Mouse (Mus musculus) embryonic facial prominence, embryonic 13.5 days (tissue): ENCODE measurements around the gene Hist2h4. TPM values are rescaled to one million over a fixed set of nuclear protein-coding genes. Genes with fewer than 3 reads are reported as not detected.

Source experiments
- microRNA-seq: library from miRNA; unstranded; fragments of <30 nt; microRNA quantifications from one replicate; pipeline ENCODE4, GENCODE M21; 2016
- polyA plus RNA-seq: library from polyadenylated mRNA; unstranded; fragments of >200 nt; fragmentation: Nextera tagmentation; extraction: Ambion mirVana; gene quantifications from 2 replicates; pipeline ENCODE4 v1.2.1, GENCODE M21; 2015

The Hist2h4 gene
- polyA plus RNA-seq, 1 experiment from 2014 or later, result 11.2 TPM

Small RNA genes lying within 50 kb of the gene (microRNA-seq; reads per million reads assigned to microRNA genes)
- gene Gm44492, result not detected
- not detected for gene Gm47311
- gene Gm47313, result not detected

Other genes starting within 250 kb of the Hist2h4 start
- 41.1 and 55.4 TPM in 2 replicates for gene Vps45, start 204.8 kb downstream of the Hist2h4 start, polyA plus RNA-seq
- 20.8 and 23.8 TPM in 2 replicates for gene Otud7b, start 158.8 kb downstream of the Hist2h4 start, polyA plus RNA-seq
- gene Mtmr11, start 101.3 kb downstream of the Hist2h4 start, polyA plus RNA-seq, result 37.3 and 38.2 TPM in 2 replicates
- gene Sf3b4, start 91.0 kb downstream of the Hist2h4 start, polyA plus RNA-seq, result 163 and 184 TPM in 2 replicates
- 7.6 and 8.7 TPM in 2 replicates for gene Sv2a, start 82.2 kb downstream of the Hist2h4 start, polyA plus RNA-seq
- 46.6 and 55.0 TPM in 2 replicates for gene Bola1, start 43.6 kb downstream of the Hist2h4 start, polyA plus RNA-seq
- 1.7 TPM in 1 of 2 replicates, not detected in the other for gene Hist2h2ab, start 43.4 kb downstream of the Hist2h4 start, polyA plus RNA-seq
- 13.2 and 14.1 TPM in 2 replicates for gene Hist2h2ac, start 42.4 kb downstream of the Hist2h4 start, polyA plus RNA-seq
- 8.7 and 12.0 TPM in 2 replicates for gene Hist2h2be, start 42.2 kb downstream of the Hist2h4 start, polyA plus RNA-seq
- gene Hist2h3c2, start 24.2 kb downstream of the Hist2h4 start, polyA plus RNA-seq, result 6.4 and 10.0 TPM in 2 replicates
- 52.8 and 67.0 TPM in 2 replicates for gene Hist2h2aa2, start 23.0 kb downstream of the Hist2h4 start, polyA plus RNA-seq
- gene Hist2h2aa1, start 17.8 kb downstream of the Hist2h4 start, polyA plus RNA-seq, result 14.9 and 20.9 TPM in 2 replicates
- 1.5 TPM in 1 of 2 replicates, not detected in the other for gene Hist2h3c1, start 16.6 kb downstream of the Hist2h4 start, polyA plus RNA-seq
- 80.9 and 96.2 TPM in 2 replicates for gene Hist2h3b, start 5.3 kb upstream of the Hist2h4 start, polyA plus RNA-seq
- gene Hist2h2bb, start 6.4 kb upstream of the Hist2h4 start, polyA plus RNA-seq, result 13.8 and 13.9 TPM in 2 replicates
- gene Fcgr1, start 30.7 kb upstream of the Hist2h4 start, polyA plus RNA-seq, result 2.1 and 2.7 TPM in 2 replicates
- gene BC107364, start 189.0 kb upstream of the Hist2h4 start, polyA plus RNA-seq, result 0.20 TPM in 1 of 2 replicates, not detected in the other